Mouse (Mus musculus): ENCODE measurements around the gene Sh3rf1. TPM values are rescaled to one million over a fixed set of nuclear protein-coding genes. Genes with fewer than 3 reads are reported as not detected.

Gene Sh3rf1
- polyA plus RNA-seq, 1 experiment from 2014 or later, result 15.5 TPM

GRCm38 (mm10) chr8:61436586-61437304, 213.1 kb downstream of the Sh3rf1 start:
- H3K36me3 ChIP-seq (ENCODE audit: control insufficient read depth, insufficient read depth, low read length), result no peaks in the 10 kb centered on the region
- 56% methylated on average over 9 of the region's 9 CpGs for WGBS

GRCm38 (mm10) chr8:61437305-61437605, 213.6 kb downstream of the Sh3rf1 start:
- no peak overlapping the region for H3K27ac ChIP-seq (ENCODE audit: low read length)
- no peak overlapping the region for H3K4me3 ChIP-seq (ENCODE audit: low read depth, low read length)
- no peaks in the 10 kb centered on the region for H3K27me3 ChIP-seq (ENCODE audit: control insufficient read depth, insufficient read depth, low read length)
- H3K9ac ChIP-seq (replicated peaks; ENCODE audit: low read depth, low read length), result no peak overlapping the region
- H3K36me3 ChIP-seq (ENCODE audit: control insufficient read depth, insufficient read depth, low read length), result no peaks in the 10 kb centered on the region
- peaks cover 4% of the 10 kb centered on the region; the same call in 1 of the 2 replicates for H3K4me1 ChIP-seq (ENCODE audit: control insufficient read depth, insufficient read depth, low read length)
- ATAC-seq (ENCODE audit: insufficient number of reproducible peaks, insufficient read depth, low FRiP score, low read depth), result no peak
- no peak overlapping the region for H3K4me2 ChIP-seq (replicated peaks; ENCODE audit: low read depth, low read length)
- peaks cover 12% of the 10 kb centered on the region; the same call in 1 of the 2 replicates for H3K9me3 ChIP-seq (ENCODE audit: control insufficient read depth, low read depth, low read length)

More at GRCm38 (mm10) chr8:61436586-61437304, 213.1 kb downstream of the Sh3rf1 start:
- Histone ChIP-seq H3K27ac (ENCODE audit: low read length) (no peak overlapping the region), H3K9me3 (ENCODE audit: control insufficient read depth, low read depth, low read length) (peaks cover 12% of the 10 kb centered on the region; the same call in 1 of the 2 replicates), H3K4me1 (ENCODE audit: control insufficient read depth, insufficient read depth, low read length) (peaks cover 4% of the 10 kb centered on the region; the same call in 1 of the 2 replicates), H3K4me3 (ENCODE audit: low read depth, low read length) (no peak overlapping the region), H3K4me2 (replicated peaks; ENCODE audit: low read depth, low read length) (no peak overlapping the region), H3K27me3 (ENCODE audit: control insufficient read depth, insufficient read depth, low read length) (no peaks in the 10 kb centered on the region), H3K9ac (replicated peaks; ENCODE audit: low read depth, low read length) (no peak overlapping the region)
- ATAC-seq (ENCODE audit: insufficient number of reproducible peaks, insufficient read depth, low FRiP score, low read depth), result no peak

GRCm38 (mm10) chr8:61442988-61443387, 219.3 kb downstream of the Sh3rf1 start:
- H3K4me1 ChIP-seq (ENCODE audit: control insufficient read depth, insufficient read depth, low read length), result no peaks in the 10 kb centered on the region
- no peaks in the 10 kb centered on the region for H3K36me3 ChIP-seq (ENCODE audit: control insufficient read depth, insufficient read depth, low read length)
- H3K27ac ChIP-seq (ENCODE audit: low read length), result no peak overlapping the region
- peaks cover 12% of the 10 kb centered on the region for H3K9me3 ChIP-seq (ENCODE audit: control insufficient read depth, low read depth, low read length)
- no peaks in the 10 kb centered on the region for H3K27me3 ChIP-seq (ENCODE audit: control insufficient read depth, insufficient read depth, low read length)
- no peak overlapping the region for H3K9ac ChIP-seq (replicated peaks; ENCODE audit: low read depth, low read length)
- ATAC-seq (ENCODE audit: insufficient number of reproducible peaks, insufficient read depth, low FRiP score, low read depth), result no peak
- H3K4me3 ChIP-seq (ENCODE audit: low read depth, low read length), result no peak overlapping the region
- no peak overlapping the region for H3K4me2 ChIP-seq (replicated peaks; ENCODE audit: low read depth, low read length)
- 91% methylated on average over 3 of the region's 3 CpGs for WGBS

- no peak overlapping the region for H3K27ac ChIP-seq (ENCODE audit: low read length)
- peaks cover 12% of the 10 kb centered on the region for H3K9me3 ChIP-seq (ENCODE audit: control insufficient read depth, low read depth, low read length)
- no peaks in the 10 kb centered on the region for H3K27me3 ChIP-seq (ENCODE audit: control insufficient read depth, insufficient read depth, low read length)
- no peak overlapping the region for H3K4me3 ChIP-seq (ENCODE audit: low read depth, low read length)
- WGBS, result 38% methylated on average over 3 of the region's 3 CpGs
- ATAC-seq (ENCODE audit: insufficient number of reproducible peaks, insufficient read depth, low FRiP score, low read depth), result no peak
- no peak overlapping the region for H3K9ac ChIP-seq (replicated peaks; ENCODE audit: low read depth, low read length)
- no peak overlapping the region for H3K4me2 ChIP-seq (replicated peaks; ENCODE audit: low read depth, low read length)
- no peaks in the 10 kb centered on the region for H3K36me3 ChIP-seq (ENCODE audit: control insufficient read depth, insufficient read depth, low read length)
- no peaks in the 10 kb centered on the region for H3K4me1 ChIP-seq (ENCODE audit: control insufficient read depth, insufficient read depth, low read length)
Measured at GRCm38 (mm10) chr8:61444358-61444757, 220.7 kb downstream of the Sh3rf1 start.

Other genes with a start within 250 kb of the Sh3rf1 start
- 25.4 and 28.0 TPM in 2 replicates for gene Clcn3, start 240.6 kb upstream of the Sh3rf1 start, polyA plus RNA-seq (2014; fragmentation: Nextera tagmentation; extraction: Ambion mirVana)
- 29.0 and 32.3 TPM in 2 replicates for gene Nek1, start 230.7 kb upstream of the Sh3rf1 start, polyA plus RNA-seq (2014; fragmentation: Nextera tagmentation; extraction: Ambion mirVana)